Mouse (Mus musculus): ENCODE data around the gene Rd3l. TPM values are rescaled to one million over a fixed set of nuclear protein-coding genes. Genes with fewer than 3 reads are reported as not detected.

Gene Rd3l
- polyA plus RNA-seq, 1 experiment from 2014 or later = not detected

DNA sequence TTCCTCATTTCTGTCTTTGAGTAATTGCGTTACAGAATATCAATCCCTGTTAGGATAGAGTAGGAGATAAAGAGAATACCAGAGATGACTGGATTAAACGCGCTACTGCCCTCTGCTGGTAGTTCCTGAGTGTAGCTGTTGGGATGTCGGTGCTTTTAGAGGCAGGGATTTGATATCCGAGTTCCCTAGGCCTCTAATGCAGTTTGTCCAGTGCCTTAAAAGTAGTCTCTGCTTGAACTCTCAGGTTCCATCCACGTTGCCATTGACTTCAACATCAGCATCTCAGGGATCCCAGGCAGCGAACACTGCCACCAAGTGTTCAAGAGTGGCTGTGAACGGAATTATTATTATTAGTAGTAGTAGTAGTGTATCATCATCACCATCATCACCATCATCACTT lies 20.1 kb upstream of the Rd3l start:
- Histone ChIP-seq H3K27ac (ENCODE audit: low read length) (no peak overlapping the region), H3K27me3 (ENCODE audit: insufficient read depth, low read length) (no peaks in the 10 kb centered on the region), H3K9ac (replicated peaks; ENCODE audit: low read length) (no peak overlapping the region), H3K4me2 (replicated peaks; ENCODE audit: low read depth, low read length) (no peak overlapping the region), H3K4me1 (ENCODE audit: insufficient read depth, low read length) (no peaks in the 10 kb centered on the region), H3K4me3 (ENCODE audit: low read length) (no peak overlapping the region), H3K9me3 (ENCODE audit: low read length) (0 out of 2 replicates have a peak, but pooled peaks cover under 1% of the 10 kb centered on the region), H3K36me3 (ENCODE audit: insufficient read depth, low read length) (no peaks in the 10 kb centered on the region)
- ATAC-seq (ENCODE audit: low FRiP score, low TSS enrichment) = no peak
- WGBS = 23% methylated on average over 8 of the region's 8 CpGs

GRCm38 (mm10) chr12:111999735-112000134 lies 18.6 kb upstream of the Rd3l start:
- no peak overlapping the region for H3K9ac ChIP-seq (replicated peaks; ENCODE audit: low read length)
- H3K9me3 ChIP-seq (ENCODE audit: low read length) = peaks cover 8% of the 10 kb centered on the region
- H3K36me3 ChIP-seq (ENCODE audit: insufficient read depth, low read length) = no peaks in the 10 kb centered on the region
- H3K27ac ChIP-seq (ENCODE audit: low read length) = no peak overlapping the region
- no peak overlapping the region for H3K4me2 ChIP-seq (replicated peaks; ENCODE audit: low read depth, low read length)
- 97% methylated on average over 7 of the region's 7 CpGs for WGBS
- H3K27me3 ChIP-seq (ENCODE audit: insufficient read depth, low read length) = no peaks in the 10 kb centered on the region
- ATAC-seq (ENCODE audit: low FRiP score, low TSS enrichment) = no peak
- H3K4me1 ChIP-seq (ENCODE audit: insufficient read depth, low read length) = no peaks in the 10 kb centered on the region
- H3K4me3 ChIP-seq (ENCODE audit: low read length) = no peak overlapping the region

DNA sequence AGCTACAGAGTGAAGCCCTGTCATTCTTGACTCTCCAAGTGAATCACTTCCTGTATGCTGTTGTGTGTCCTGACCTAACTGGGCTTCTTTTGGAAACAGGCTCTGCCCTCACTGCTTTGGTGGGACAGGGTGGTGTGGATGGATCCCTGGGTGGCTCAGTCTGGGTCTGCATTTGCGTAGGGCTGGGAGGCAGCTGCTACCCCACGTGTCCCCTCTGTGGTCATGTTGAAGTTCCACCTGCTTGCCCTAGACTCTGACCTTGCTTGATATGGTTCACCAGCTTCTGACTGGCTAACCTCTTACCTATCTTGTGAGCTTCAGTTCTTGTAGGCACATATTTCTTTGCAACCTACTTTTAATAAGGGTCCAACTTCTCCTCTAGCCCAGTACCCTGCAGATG lies 14.0 kb upstream of the Rd3l start:
- ATAC-seq (ENCODE audit: low FRiP score, low TSS enrichment) = no peak
- no peaks in the 10 kb centered on the region for H3K36me3 ChIP-seq (ENCODE audit: insufficient read depth, low read length)
- H3K27ac ChIP-seq (ENCODE audit: low read length) = no peak overlapping the region
- H3K9ac ChIP-seq (replicated peaks; ENCODE audit: low read length) = no peak overlapping the region
- peaks cover 3% of the 10 kb centered on the region for H3K4me1 ChIP-seq (ENCODE audit: insufficient read depth, low read length)
- H3K4me3 ChIP-seq (ENCODE audit: low read length) = no peak overlapping the region
- H3K9me3 ChIP-seq (ENCODE audit: low read length) = peaks cover 8% of the 10 kb centered on the region
- no peaks in the 10 kb centered on the region for H3K27me3 ChIP-seq (ENCODE audit: insufficient read depth, low read length)
- WGBS = 87% methylated on average over 2 of the region's 2 CpGs
- no peak overlapping the region for H3K4me2 ChIP-seq (replicated peaks; ENCODE audit: low read depth, low read length)

DNA sequence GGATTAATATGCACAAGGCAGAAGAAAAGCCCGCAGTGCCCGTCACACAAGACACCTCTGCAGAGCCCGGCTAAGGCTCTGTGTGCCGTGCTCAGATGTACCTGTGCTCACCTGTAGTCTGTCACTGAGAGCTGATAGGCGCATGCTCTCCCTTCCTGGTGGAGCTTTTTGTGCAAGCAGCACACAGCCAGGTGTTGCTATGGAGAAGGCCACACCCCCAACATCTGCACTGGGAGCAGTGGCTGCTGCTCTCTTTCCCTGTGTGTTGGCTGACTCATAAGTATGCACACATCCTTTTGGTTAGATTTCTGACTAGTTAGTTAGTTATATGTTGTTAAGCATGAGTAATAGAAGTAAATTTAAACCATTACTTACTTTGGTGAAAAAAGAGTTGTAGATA lies 11.5 kb upstream of the Rd3l start:
- no peak overlapping the region for H3K4me2 ChIP-seq (replicated peaks; ENCODE audit: low read depth, low read length)
- H3K4me1 ChIP-seq (ENCODE audit: insufficient read depth, low read length) = peaks cover 7% of the 10 kb centered on the region
- H3K27ac ChIP-seq (ENCODE audit: low read length) = no peak overlapping the region
- no peaks in the 10 kb centered on the region for H3K27me3 ChIP-seq (ENCODE audit: insufficient read depth, low read length)
- H3K4me3 ChIP-seq (ENCODE audit: low read length) = no peak overlapping the region
- H3K9me3 ChIP-seq (ENCODE audit: low read length) = peaks cover 8% of the 10 kb centered on the region
- 89% methylated on average over 5 of the region's 5 CpGs for WGBS
- H3K36me3 ChIP-seq (ENCODE audit: insufficient read depth, low read length) = no peaks in the 10 kb centered on the region
- H3K9ac ChIP-seq (replicated peaks; ENCODE audit: low read length) = no peak overlapping the region
- no peak for ATAC-seq (ENCODE audit: low FRiP score, low TSS enrichment)

GRCm38 (mm10) chr12:111986756-111987155 lies 5.6 kb upstream of the Rd3l start:
- Histone ChIP-seq H3K4me3 (ENCODE audit: low read length) (no peak overlapping the region), H3K4me2 (replicated peaks; ENCODE audit: low read depth, low read length) (no peak overlapping the region), H3K36me3 (ENCODE audit: insufficient read depth, low read length) (no peaks in the 10 kb centered on the region), H3K27me3 (ENCODE audit: insufficient read depth, low read length) (no peaks in the 10 kb centered on the region), H3K4me1 (ENCODE audit: insufficient read depth, low read length) (peaks cover 7% of the 10 kb centered on the region), H3K27ac (ENCODE audit: low read length) (no peak overlapping the region), H3K9me3 (ENCODE audit: low read length) (no peaks in the 10 kb centered on the region), H3K9ac (replicated peaks; ENCODE audit: low read length) (no peak overlapping the region)
- 51% methylated on average over 9 of the region's 9 CpGs for WGBS
- no peak for ATAC-seq (ENCODE audit: low FRiP score, low TSS enrichment)

GRCm38 (mm10) chr12:111983165-111983564 lies 2.0 kb upstream of the Rd3l start:
- Histone ChIP-seq H3K4me1 (ENCODE audit: insufficient read depth, low read length) (no peaks in the 10 kb centered on the region), H3K27me3 (ENCODE audit: insufficient read depth, low read length) (no peaks in the 10 kb centered on the region), H3K4me2 (replicated peaks; ENCODE audit: low read depth, low read length) (no peak overlapping the region), H3K27ac (ENCODE audit: low read length) (no peak overlapping the region), H3K9ac (replicated peaks; ENCODE audit: low read length) (no peak overlapping the region), H3K36me3 (ENCODE audit: insufficient read depth, low read length) (no peaks in the 10 kb centered on the region), H3K9me3 (ENCODE audit: low read length) (no peaks in the 10 kb centered on the region), H3K4me3 (ENCODE audit: low read length) (no peak overlapping the region)
- ATAC-seq (ENCODE audit: low FRiP score, low TSS enrichment) = no peak
- 66% methylated on average over 2 of the region's 2 CpGs for WGBS

GRCm38 (mm10) chr12:111981831-111982230 lies 714 bp upstream of the Rd3l start:
- Histone ChIP-seq H3K27me3 (ENCODE audit: insufficient read depth, low read length) (no peaks in the 10 kb centered on the region), H3K4me1 (ENCODE audit: insufficient read depth, low read length) (no peaks in the 10 kb centered on the region), H3K36me3 (ENCODE audit: insufficient read depth, low read length) (no peaks in the 10 kb centered on the region), H3K4me2 (replicated peaks; ENCODE audit: low read depth, low read length) (no peak overlapping the region), H3K27ac (ENCODE audit: low read length) (no peak overlapping the region), H3K9me3 (ENCODE audit: low read length) (no peaks in the 10 kb centered on the region), H3K9ac (replicated peaks; ENCODE audit: low read length) (no peak overlapping the region), H3K4me3 (ENCODE audit: low read length) (no peak overlapping the region)
- ATAC-seq (ENCODE audit: low FRiP score, low TSS enrichment) = no peak
- 55% methylated on average over 8 of the region's 8 CpGs for WGBS

- Histone ChIP-seq H3K9ac (replicated peaks; ENCODE audit: low read length) (no peak overlapping the region), H3K36me3 (ENCODE audit: insufficient read depth, low read length) (no peaks in the 10 kb centered on the region), H3K27ac (ENCODE audit: low read length) (no peak overlapping the region), H3K4me1 (ENCODE audit: insufficient read depth, low read length) (no peaks in the 10 kb centered on the region), H3K9me3 (ENCODE audit: low read length) (no peaks in the 10 kb centered on the region), H3K4me3 (ENCODE audit: low read length) (no peak overlapping the region), H3K4me2 (replicated peaks; ENCODE audit: low read depth, low read length) (no peak overlapping the region), H3K27me3 (ENCODE audit: insufficient read depth, low read length) (no peaks in the 10 kb centered on the region)
- ATAC-seq (ENCODE audit: low FRiP score, low TSS enrichment) = no peak
- 77% methylated on average over 6 of the region's 6 CpGs for WGBS
These were observed 2.8 kb downstream of the Rd3l start for GRCm38 (mm10) chr12:111978274-111978673.

GRCm38 (mm10) chr12:111977138-111977537 lies 4.0 kb downstream of the Rd3l start:
- Histone ChIP-seq H3K27me3 (ENCODE audit: insufficient read depth, low read length) (no peaks in the 10 kb centered on the region), H3K4me3 (ENCODE audit: low read length) (no peak overlapping the region), H3K9me3 (ENCODE audit: low read length) (no peaks in the 10 kb centered on the region), H3K9ac (replicated peaks; ENCODE audit: low read length) (no peak overlapping the region), H3K36me3 (ENCODE audit: insufficient read depth, low read length) (no peaks in the 10 kb centered on the region), H3K4me1 (ENCODE audit: insufficient read depth, low read length) (no peaks in the 10 kb centered on the region), H3K4me2 (replicated peaks; ENCODE audit: low read depth, low read length) (no peak overlapping the region), H3K27ac (ENCODE audit: low read length) (no peak overlapping the region)
- ATAC-seq (ENCODE audit: low FRiP score, low TSS enrichment) = no peak
- 43% methylated on average over 6 of the region's 6 CpGs for WGBS

- no peaks in the 10 kb centered on the region for H3K9me3 ChIP-seq (ENCODE audit: low read length)
- no peak for ATAC-seq (ENCODE audit: low FRiP score, low TSS enrichment)
These were observed 6.5 kb downstream of the Rd3l start for GRCm38 (mm10) chr12:111974578-111974977.

DNA sequence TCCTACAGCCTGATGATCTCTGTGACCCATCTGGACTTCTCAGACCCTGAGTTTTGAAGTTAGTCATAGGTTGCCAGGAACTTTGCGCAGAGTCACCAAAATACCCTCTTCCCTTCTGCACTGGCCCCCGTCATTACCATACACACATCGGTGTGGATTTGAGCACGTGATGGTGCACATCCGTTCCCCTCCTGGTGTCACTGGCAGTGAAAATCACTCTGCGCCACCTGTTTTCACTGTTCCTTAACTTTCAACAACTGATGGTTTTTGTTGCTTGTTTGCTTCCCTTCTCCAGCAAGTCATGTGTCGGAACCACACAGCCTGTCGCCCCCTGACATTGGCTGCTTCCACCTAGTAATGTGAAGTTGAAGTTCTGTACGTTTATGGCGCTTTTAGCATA lies 8.6 kb downstream of the Rd3l start:
- H3K4me2 ChIP-seq (replicated peaks; ENCODE audit: low read depth, low read length) = no peak overlapping the region
- ATAC-seq (ENCODE audit: low FRiP score, low TSS enrichment) = no peak
- 92% methylated on average over 10 of the region's 10 CpGs for WGBS
- H3K36me3 ChIP-seq (ENCODE audit: insufficient read depth, low read length) = no peaks in the 10 kb centered on the region
- no peak overlapping the region for H3K27ac ChIP-seq (ENCODE audit: low read length)
- no peaks in the 10 kb centered on the region for H3K27me3 ChIP-seq (ENCODE audit: insufficient read depth, low read length)
- no peak overlapping the region for H3K9ac ChIP-seq (replicated peaks; ENCODE audit: low read length)
- H3K4me3 ChIP-seq (ENCODE audit: low read length) = no peak overlapping the region
- no peaks in the 10 kb centered on the region for H3K4me1 ChIP-seq (ENCODE audit: insufficient read depth, low read length)
- no peaks in the 10 kb centered on the region for H3K9me3 ChIP-seq (ENCODE audit: low read length)

More at GRCm38 (mm10) chr12:111974578-111974977, 6.5 kb downstream of the Rd3l start:
- Histone ChIP-seq H3K36me3 (ENCODE audit: insufficient read depth, low read length) (no peaks in the 10 kb centered on the region), H3K9ac (replicated peaks; ENCODE audit: low read length) (no peak overlapping the region), H3K27me3 (ENCODE audit: insufficient read depth, low read length) (no peaks in the 10 kb centered on the region), H3K4me2 (replicated peaks; ENCODE audit: low read depth, low read length) (no peak overlapping the region), H3K4me1 (ENCODE audit: insufficient read depth, low read length) (no peaks in the 10 kb centered on the region), H3K4me3 (ENCODE audit: low read length) (no peak overlapping the region), H3K27ac (ENCODE audit: low read length) (no peak overlapping the region)
- 68% methylated on average over 6 of the region's 6 CpGs for WGBS
